Mouse (Mus musculus) MEL (cell line): Measurements from ENCODE around the gene Zswim4. TPM values are rescaled to one million over a fixed set of nuclear protein-coding genes. Genes with fewer than 3 reads are reported as not detected.

Source experiments
- DNase-seq: peaks from one replicate; pipeline ENCODE4 v3.0.0; 2011; ENCODE audit warnings: low read depth, low spot score
- H3K27ac ChIP-seq: 2 replicates; pipeline ENCODE4 v1.5.1; 2012; ENCODE audit warnings: low read depth, mild to moderate bottlenecking, control low read depth, low read length, moderate library complexity; ENCODE audit not compliant: control insufficient read depth
- H3K27me3 ChIP-seq, 2 experiments: fragments of 150-350 bp in 1 of 2; sonication (generic) in 1 of 2; 2 replicates each; pipeline ENCODE4 v1.6.1; 2012; ENCODE audit warnings: low read length in 2 of 2, mild to moderate bottlenecking in 2 of 2, improper control_type of control experiment in 1 of 2, moderate library complexity in 1 of 2; ENCODE audit not compliant: insufficient read depth in 2 of 2, control insufficient read depth in 1 of 2
- H3K36me3 ChIP-seq, 2 experiments: 2 replicates each; pipeline ENCODE4 v1.6.1; 2012 to 2014; ENCODE audit warnings: low read length in 2 of 2, improper control_type of control experiment in 1 of 2, inconsistent platforms in 1 of 2, mild to moderate bottlenecking in 1 of 2; ENCODE audit not compliant: insufficient read depth in 2 of 2, control insufficient read depth in 1 of 2
- H3K4me1 ChIP-seq, 2 experiments: fragments of 150-350 bp in 1 of 2; sonication (generic) in 1 of 2; 2 replicates each; pipeline ENCODE4 v1.6.1; 2012; ENCODE audit warnings: low read length in 2 of 2, improper control_type of control experiment in 1 of 2, mild to moderate bottlenecking in 1 of 2; ENCODE audit not compliant: insufficient read depth in 2 of 2, control insufficient read depth in 1 of 2
- H3K4me3 ChIP-seq, 2 experiments: fragments of 150-350 bp in 1 of 2; sonication (generic) in 1 of 2; 2 replicates each; pipeline ENCODE4 v1.5.1; 2012; ENCODE audit warnings: low read depth in 2 of 2, low read length in 2 of 2, mild to moderate bottlenecking in 2 of 2, moderate library complexity in 2 of 2, control low read depth in 1 of 2, improper control_type of control experiment in 1 of 2; ENCODE audit not compliant: control insufficient read depth in 1 of 2, insufficient read depth in 1 of 2
- H3K79me2 ChIP-seq: 2 replicates; pipeline ENCODE4 v1.6.1; 2012; ENCODE audit warnings: mild to moderate bottlenecking, low read length, moderate library complexity; ENCODE audit not compliant: control insufficient read depth, poor library complexity, insufficient read depth
- H3K9ac ChIP-seq: 2 replicates; pipeline ENCODE4 v1.6.1; 2012; ENCODE audit warnings: low read depth, mild to moderate bottlenecking, control low read depth, low read length, moderate library complexity; ENCODE audit not compliant: control insufficient read depth, poor library complexity, severe bottlenecking
- H3K9me3 ChIP-seq: fragments of 150-350 bp; sonication (generic); replicated peaks from 2 replicates; pipeline ENCODE4 v1.6.1; 2012; ENCODE audit warnings: mild to moderate bottlenecking, low read length, improper control_type of control experiment, moderate library complexity; ENCODE audit not compliant: insufficient read depth
- CTCF ChIP-seq, 3 experiments: IDR thresholded peaks in 2 of 3; conservative IDR thresholded peaks in 1 of 3; 2 replicates each; pipeline ENCODE4 v1.5.1; 2011 to 2012; ENCODE audit warnings: low read length in 3 of 3, low read depth in 2 of 3, mild to moderate bottlenecking in 2 of 3, improper control_type of control experiment in 1 of 3, inconsistent platforms in 1 of 3, mixed read lengths in 1 of 3, moderate library complexity in 1 of 3; ENCODE audit not compliant: control insufficient read depth in 1 of 3, insufficient read depth in 1 of 3, poor library complexity in 1 of 3, severe bottlenecking in 1 of 3
- E2F4 ChIP-seq: IDR thresholded peaks from 2 replicates; pipeline ENCODE4 v1.6.1; 2011; ENCODE audit warnings: low read depth, low read length, improper control_type of control experiment, borderline replicate concordance
- GABPA ChIP-seq: IDR thresholded peaks from 2 replicates; pipeline ENCODE4 v1.6.1; 2012; ENCODE audit warnings: low read depth, mild to moderate bottlenecking, inconsistent platforms, low read length, improper control_type of control experiment, moderate library complexity
- HCFC1 ChIP-seq: IDR thresholded peaks from 2 replicates; pipeline ENCODE4 v1.6.1; 2012; ENCODE audit warnings: low read depth, mild to moderate bottlenecking, inconsistent platforms, low read length, improper control_type of control experiment, moderate library complexity
- JUND ChIP-seq: IDR thresholded peaks from 2 replicates; pipeline ENCODE4 v1.6.1; 2011; ENCODE audit warnings: low read depth, mild to moderate bottlenecking, improper control_type of control experiment, low read length
- KAT2A ChIP-seq: conservative IDR thresholded peaks from 2 replicates; pipeline ENCODE4 v1.6.1; 2012; ENCODE audit warnings: low read depth, low read length, improper control_type of control experiment, inconsistent platforms
- MAZ ChIP-seq: IDR thresholded peaks from 2 replicates; pipeline ENCODE4 v1.6.1; 2012; ENCODE audit warnings: low read depth, mild to moderate bottlenecking, inconsistent platforms, low read length, improper control_type of control experiment
- MYB ChIP-seq: IDR thresholded peaks from 2 replicates; pipeline ENCODE4 v1.6.1; 2011; ENCODE audit warnings: mild to moderate bottlenecking, low read depth, low read length, improper control_type of control experiment
- NELFE ChIP-seq: IDR thresholded peaks from 2 replicates; pipeline ENCODE4 v1.6.1; 2011; ENCODE audit warnings: low read depth, low read length, improper control_type of control experiment
- NRF1 ChIP-seq: IDR thresholded peaks from 2 replicates; pipeline ENCODE4 v1.6.1; 2014; ENCODE audit warnings: low read depth, mild to moderate bottlenecking, inconsistent platforms, low read length, improper control_type of control experiment, moderate library complexity; ENCODE audit not compliant: poor library complexity, insufficient read depth, severe bottlenecking
- RAD21 ChIP-seq: IDR thresholded peaks from 2 replicates; pipeline ENCODE4 v1.6.1; 2011; ENCODE audit warnings: mild to moderate bottlenecking, low read depth, low read length, improper control_type of control experiment
- SIN3A ChIP-seq: IDR thresholded peaks from 2 replicates; pipeline ENCODE4 v1.6.1; 2012; ENCODE audit warnings: low read length, improper control_type of control experiment, inconsistent platforms
- TBP ChIP-seq: IDR thresholded peaks from 2 replicates; pipeline ENCODE4 v1.8.0; 2011; ENCODE audit warnings: low read depth, low read length, improper control_type of control experiment
- UBTF ChIP-seq: IDR thresholded peaks from 2 replicates; pipeline ENCODE4 v1.6.1; 2012; ENCODE audit warnings: low read depth, mild to moderate bottlenecking, inconsistent platforms, low read length, improper control_type of control experiment, moderate library complexity, borderline replicate concordance; ENCODE audit not compliant: insufficient read depth
- ZMIZ1 ChIP-seq: IDR thresholded peaks from 2 replicates; pipeline ENCODE4 v1.6.1; 2012; ENCODE audit warnings: low read depth, mild to moderate bottlenecking, inconsistent platforms, low read length, improper control_type of control experiment, moderate library complexity
- ZNF384 ChIP-seq: IDR thresholded peaks from 2 replicates; pipeline ENCODE4 v1.6.1; 2012; ENCODE audit warnings: low read depth, mild to moderate bottlenecking, inconsistent platforms, low read length, improper control_type of control experiment
- polyA plus RNA-seq, 2 experiments: library from polyadenylated mRNA; stranded (reverse) in 1 of 2; unstranded in 1 of 2; fragments of >175 nt in 1 of 2; fragments of >200 nt in 1 of 2; gene quantifications; 2 replicates each; pipeline versions ENCODE4 v1.2.1 to v1.2.4; 2012; ENCODE audit warnings: low replicate concordance in 2 of 2, low read depth in 1 of 2; ENCODE audit not compliant: insufficient read length in 2 of 2, insufficient read depth in 1 of 2, missing spikeins in 1 of 2
- total RNA-seq: library from RNA; depleted of rRNA; stranded (reverse); fragments of 300-350 nt; gene quantifications from 2 replicates; pipeline ENCODE4 v1.2.3, GENCODE M21; 2012

Zswim4 gene
- total and polyA plus RNA-seq, 3 experiments, result 3.6 to 7.4 TPM; not detected in 1

DNA sequence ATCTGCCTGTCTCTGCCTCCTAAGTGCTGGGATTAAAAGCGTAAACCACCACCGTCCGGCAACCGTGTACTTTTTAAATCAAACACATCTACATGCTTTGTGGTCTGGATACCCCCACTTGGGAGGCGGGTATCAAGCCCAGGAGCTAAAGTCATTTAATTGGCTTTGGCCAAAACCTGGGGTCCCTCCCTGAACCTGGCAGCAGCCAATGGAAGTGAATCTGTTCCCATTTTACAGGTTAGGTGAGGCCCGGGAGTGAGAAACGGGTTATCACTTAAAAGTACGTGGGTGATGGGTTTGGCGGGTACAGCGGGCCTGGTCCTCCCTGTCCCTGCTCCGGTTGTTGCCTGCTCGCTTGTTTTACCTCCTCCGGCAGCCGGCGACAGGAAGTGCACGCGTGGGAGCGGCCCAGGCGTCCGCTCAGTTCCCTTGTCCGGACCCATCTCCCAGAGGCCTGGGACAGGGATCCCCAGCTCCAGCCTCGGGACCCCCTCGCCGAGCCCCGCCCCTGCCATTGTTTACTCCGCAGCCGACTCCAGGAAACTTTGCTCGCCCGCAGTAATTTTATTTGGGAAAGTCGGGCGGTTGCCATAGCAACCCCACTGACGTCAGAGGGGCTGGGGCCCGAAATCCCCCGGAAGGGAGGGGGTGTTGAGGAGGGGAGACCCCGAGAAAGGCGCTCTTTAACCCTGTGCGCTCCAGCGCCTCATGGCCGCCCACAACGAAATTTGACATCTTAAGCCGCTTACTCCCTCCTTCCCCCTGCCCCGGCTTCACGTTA lies 39.5 kb downstream of the Zswim4 start:
- DNase-seq, result peak; percentile 68
- Histone ChIP-seq H3K9ac (peak overlapping the region; percentile 65), H3K4me1 (peaks cover 1 to 24% of the 10 kb centered on the region in 2 experiments), H3K27me3 (no peaks in the 10 kb centered on the region), H3K9me3 (no peaks in the 10 kb centered on the region), H3K4me3 (peak overlapping the region; percentile 58 to 68), H3K27ac (peak overlapping the region; percentile 44), H3K79me2 (peaks cover 3% of the 10 kb centered on the region; the same call in 1 of the 2 replicates), H3K36me3 (peaks cover 0 to 7% of the 10 kb centered on the region in 2 experiments; a peak in 2 of 4 replicates)
- TF ChIP-seq MAZ (peak; percentile 68; the same call in 1 of the 2 replicates), JUND (no peak), HCFC1 (peak; percentile 39)

DNA sequence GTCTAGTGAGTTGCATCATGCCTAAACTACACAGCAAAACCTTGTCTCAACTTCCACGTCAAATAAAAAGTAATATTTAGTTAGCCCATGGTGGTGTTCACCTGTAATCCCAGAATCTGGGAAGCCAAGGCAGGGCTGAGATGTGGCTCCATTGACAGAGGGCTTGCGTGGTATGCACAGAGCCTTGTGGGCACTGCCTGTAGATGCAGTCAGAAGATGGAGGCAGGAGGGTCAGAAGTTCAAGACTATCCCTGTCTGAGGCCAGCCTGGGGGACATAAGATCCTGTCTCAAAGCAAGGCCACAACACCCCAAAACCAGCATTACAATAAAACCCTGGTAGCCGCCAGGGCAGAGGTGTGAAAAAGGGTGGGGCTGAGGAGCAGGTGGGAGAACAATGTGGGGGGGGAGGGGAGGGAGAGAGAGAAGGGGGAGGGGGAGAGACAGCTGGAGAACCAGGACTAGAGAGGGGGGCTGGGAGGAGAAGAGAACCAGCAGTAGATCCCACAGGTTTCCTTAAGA lies 42.6 kb downstream of the Zswim4 start:
- TF ChIP-seq TBP (no peak), SIN3A (no peak), ZMIZ1 (no peak), E2F4 (no peak), UBTF (no peak), GABPA (no peak), ZNF384 (no peak), RAD21 (no peak), KAT2A (no peak)
- peaks cover 0 to 8% of the 10 kb centered on the region in 2 experiments; a peak in 2 of 4 replicates for H3K36me3 ChIP-seq
- no peak overlapping the region for H3K4me3 ChIP-seq
- peaks cover 4 to 21% of the 10 kb centered on the region in 2 experiments for H3K4me1 ChIP-seq
- DNase-seq, result no peak
- H3K79me2 ChIP-seq, result peaks cover 1% of the 10 kb centered on the region; the same call in 1 of the 2 replicates
- no peaks in the 10 kb centered on the region for H3K27me3 ChIP-seq
- no peak overlapping the region for H3K9ac ChIP-seq
- no peak overlapping the region for H3K27ac ChIP-seq
- no peaks in the 10 kb centered on the region for H3K9me3 ChIP-seq

DNA sequence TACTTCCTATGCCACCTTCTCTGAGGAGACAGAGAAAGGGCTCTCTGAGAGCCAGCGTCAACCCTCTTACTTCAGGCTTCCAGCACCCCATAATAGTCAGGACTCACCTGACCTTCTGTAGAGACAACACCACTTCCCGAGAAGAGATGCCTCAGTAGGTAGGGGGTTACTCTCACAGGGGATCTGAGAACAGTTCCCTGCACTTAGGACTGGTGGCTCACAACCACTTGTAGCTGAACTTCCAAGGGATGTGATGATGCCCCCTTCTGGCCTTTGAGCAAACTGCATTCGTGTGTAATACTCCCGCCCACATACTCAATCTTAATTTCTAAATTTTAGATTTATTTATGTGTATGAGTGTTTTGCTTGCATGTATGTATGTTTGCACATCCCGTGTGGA lies 43.3 kb downstream of the Zswim4 start:
- no peaks in the 10 kb centered on the region for H3K27me3 ChIP-seq
- no peak for TF ChIP-seq NRF1
- no peak for TF ChIP-seq NELFE
- TF ChIP-seq CTCF (IDR thresholded peaks at IDR 0.05 in 2 of 3, conservative IDR thresholded peaks at IDR 0.05 in 1 of 3; ENCODE audit: control insufficient read depth in 1 of 3, insufficient read depth in 1 of 3, low read depth in 2 of 3, low read length in 3 of 3, poor library complexity in 1 of 3, severe bottlenecking in 1 of 3), result peak; percentile 20 to 64 (median 48); a peak in 4 of 6 replicates
- no peak for TF ChIP-seq HCFC1
- TF ChIP-seq MYB, result no peak
- peaks cover 4 to 15% of the 10 kb centered on the region in 2 experiments for H3K4me1 ChIP-seq
- peak; percentile 64 for DNase-seq
- no peak overlapping the region for H3K4me3 ChIP-seq
- H3K27ac ChIP-seq, result no peak overlapping the region
- H3K36me3 ChIP-seq, result peaks cover 0 to 8% of the 10 kb centered on the region in 2 experiments; a peak in 2 of 4 replicates
- H3K79me2 ChIP-seq, result peaks cover 1% of the 10 kb centered on the region; the same call in 1 of the 2 replicates
- no peak overlapping the region for H3K9ac ChIP-seq
- no peaks in the 10 kb centered on the region for H3K9me3 ChIP-seq
